Mouse (Mus musculus) kidney, postnatal 0 days (tissue): Measurements from ENCODE around the gene Pnrc2. TPM values are rescaled to one million over a fixed set of nuclear protein-coding genes. Genes with fewer than 3 reads are reported as not detected.

Experiments used
- ATAC-seq: fragments of 200-750 bp; cut with Nextera tagmentation; replicated peaks from 2 replicates; pipeline ENCODE4 v1.8.0; 2017; ENCODE audit warnings: low read depth, moderate number of reproducible peaks, moderate TSS enrichment, moderate library complexity; ENCODE audit not compliant: low FRiP score
- DNase-seq: peaks from one replicate; pipeline ENCODE4 v3.0.0-alpha.2; 2016; ENCODE audit warnings: low spot score
- H3K27ac ChIP-seq: fragments of 300-500 bp; sonication (generic); 2 replicates; pipeline ENCODE4 v1.5.1; 2014; ENCODE audit warnings: mild to moderate bottlenecking
- H3K27me3 ChIP-seq: fragments of 300-500 bp; sonication (generic); 2 replicates; pipeline ENCODE4 v1.6.1; 2014; ENCODE audit warnings: low read length, mixed read lengths; ENCODE audit not compliant: insufficient read depth
- H3K36me3 ChIP-seq: fragments of 300-500 bp; sonication (generic); 2 replicates; pipeline ENCODE4 v1.6.1; 2014; ENCODE audit warnings: low read length, mixed read lengths; ENCODE audit not compliant: insufficient read depth
- H3K4me1 ChIP-seq: fragments of 300-500 bp; sonication (generic); replicated peaks from 2 replicates; pipeline ENCODE4 v1.6.1; 2014; ENCODE audit warnings: antibody characterized with exemption, low read length, mixed read lengths; ENCODE audit not compliant: insufficient read depth
- H3K4me2 ChIP-seq: fragments of 300-500 bp; sonication (generic); 2 replicates; pipeline ENCODE4 v1.6.1; 2014; ENCODE audit warnings: mild to moderate bottlenecking, low read length, moderate library complexity, mixed read lengths
- H3K4me3 ChIP-seq: fragments of 300-500 bp; sonication (generic); replicated peaks from 2 replicates; pipeline ENCODE4 v1.5.1; 2014; ENCODE audit warnings: low read depth, low read length
- H3K9ac ChIP-seq: fragments of 300-500 bp; sonication (generic); 2 replicates; pipeline ENCODE4 v1.6.1; 2014; ENCODE audit warnings: low read depth, low read length
- H3K9me3 ChIP-seq: fragments of 300-500 bp; sonication (generic); replicated peaks from 2 replicates; pipeline ENCODE4 v1.6.1; 2016; ENCODE audit warnings: low read length, inconsistent platforms, mixed read lengths
- CTCF ChIP-seq: IDR thresholded peaks from 2 replicates; pipeline ENCODE4 v1.5.1; 2016; ENCODE audit warnings: antibody characterized with exemption, low read depth, mild to moderate bottlenecking, moderate library complexity
- WGBS: fragments of 180-500 bp; shearing (Covaris S2); extraction: QIAGEN DNeasy Blood & Tissue Kit; methylation state at CpG from one replicate; pipeline ENCODE4 v1.1.7; 2014; 5-methylcytosine and 5-hydroxymethylcytosine counted together
- polyA plus RNA-seq: library from polyadenylated mRNA; unstranded; fragments of >200 nt; fragmentation: Nextera tagmentation; extraction: Ambion mirVana; gene quantifications from 2 replicates; pipeline ENCODE4 v1.2.1, GENCODE M21; 2015

Pnrc2 gene
- polyA plus RNA-seq, 1 experiment from 2014 or later: 190 TPM

- Histone ChIP-seq H3K36me3 (no peaks in the 10 kb centered on the region), H3K27me3 (no peaks in the 10 kb centered on the region), H3K4me3 (no peak overlapping the region), H3K4me2 (no peak overlapping the region), H3K27ac (no peak overlapping the region), H3K9me3 (no peaks in the 10 kb centered on the region), H3K9ac (no peak overlapping the region), H3K4me1 (no peaks in the 10 kb centered on the region; the same call in 1 of the 2 replicates)
- ATAC-seq (no peak), DNase-seq (no peak)
- TF ChIP-seq CTCF: no peak
- 75% methylated on average over 6 of the region's 6 CpGs for WGBS
Observed at GRCm38 (mm10) chr4:135896157-135896556, 22.5 kb upstream of the Pnrc2 start.

- no peak for DNase-seq
- no peaks in the 10 kb centered on the region for H3K9me3 ChIP-seq
- no peak within 1 kb of the TSS for H3K27ac ChIP-seq
- no peaks in the 10 kb centered on the region for H3K36me3 ChIP-seq
- H3K4me1 ChIP-seq: no peaks in the 10 kb centered on the region; the same call in 1 of the 2 replicates
- no peaks in the 10 kb centered on the region for H3K27me3 ChIP-seq
- TF ChIP-seq CTCF: no peak
- no peak for ATAC-seq
- no peak within 1 kb of the TSS for H3K4me2 ChIP-seq
- WGBS: 54% methylated on average over 8 of the region's 8 CpGs
- no peak within 1 kb of the TSS for H3K9ac ChIP-seq
- no peak within 1 kb of the TSS for H3K4me3 ChIP-seq
Observed at GRCm38 (mm10) chr4:135895071-135895571, 21.5 kb upstream of the Pnrc2 start, which contains the start of gene Cnr2. Gene Cnr2 (plus strand): TSS chr4:135895394.

- TF ChIP-seq CTCF: peak; percentile 40; the same call in 1 of the 2 replicates
- no peaks in the 10 kb centered on the region for H3K36me3 ChIP-seq
- H3K27me3 ChIP-seq: no peaks in the 10 kb centered on the region
- H3K9me3 ChIP-seq: no peaks in the 10 kb centered on the region
- no peak overlapping the region for H3K4me3 ChIP-seq
- WGBS: 58% methylated on average over 4 of the region's 4 CpGs
- H3K27ac ChIP-seq: no peak overlapping the region
- no peak overlapping the region for H3K4me2 ChIP-seq
- no peaks in the 10 kb centered on the region for H3K4me1 ChIP-seq
- DNase-seq (no peak), ATAC-seq (no peak)
- no peak overlapping the region for H3K9ac ChIP-seq
Observed at GRCm38 (mm10) chr4:135892884-135893283, 19.2 kb upstream of the Pnrc2 start.

- no peak for DNase-seq
- H3K27ac ChIP-seq: no peak overlapping the region
- no peak for TF ChIP-seq CTCF
- H3K9me3 ChIP-seq: no peaks in the 10 kb centered on the region
- H3K4me2 ChIP-seq: no peak overlapping the region
- no peaks in the 10 kb centered on the region for H3K27me3 ChIP-seq
- no peaks in the 10 kb centered on the region for H3K4me1 ChIP-seq
- no peaks in the 10 kb centered on the region for H3K36me3 ChIP-seq
- ATAC-seq: no peak
- no peak overlapping the region for H3K9ac ChIP-seq
- no peak overlapping the region for H3K4me3 ChIP-seq
- 95% methylated on average over 2 of the region's 2 CpGs for WGBS
Observed at GRCm38 (mm10) chr4:135891539-135891938, 17.9 kb upstream of the Pnrc2 start.

- H3K4me3 ChIP-seq: no peak overlapping the region
- peak; percentile 91 for DNase-seq
- H3K9ac ChIP-seq: no peak overlapping the region
- no peaks in the 10 kb centered on the region for H3K27me3 ChIP-seq
- peak; percentile 91 for TF ChIP-seq CTCF
- no peaks in the 10 kb centered on the region for H3K9me3 ChIP-seq
- no peak overlapping the region for H3K27ac ChIP-seq
- no peaks in the 10 kb centered on the region for H3K36me3 ChIP-seq
- H3K4me2 ChIP-seq: no peak overlapping the region
- no peaks in the 10 kb centered on the region for H3K4me1 ChIP-seq
- 0% methylated on average over 4 of the region's 4 CpGs for WGBS
- ATAC-seq: peak; percentile 81
Observed at GRCm38 (mm10) chr4:135889884-135890283, 16.2 kb upstream of the Pnrc2 start.

GRCm38 (mm10) chr4:135889146-135889883 lies 15.7 kb upstream of the Pnrc2 start:
- 78% methylated on average over 7 of the region's 7 CpGs for WGBS
- Histone ChIP-seq H3K4me1 (no peaks in the 10 kb centered on the region), H3K9me3 (no peaks in the 10 kb centered on the region), H3K36me3 (no peaks in the 10 kb centered on the region), H3K4me2 (no peak overlapping the region), H3K9ac (no peak overlapping the region), H3K27me3 (no peaks in the 10 kb centered on the region), H3K27ac (no peak overlapping the region), H3K4me3 (no peak overlapping the region)
- DNase-seq (no peak), ATAC-seq (no peak)
- no peak for TF ChIP-seq CTCF
